Mouse (Mus musculus) ES-E14 (cell line): Measurements from ENCODE around the gene Ephx1.

ENCODE experiments used
- CHD2 ChIP-seq: IDR thresholded peaks from 2 replicates; pipeline ENCODE4 v1.6.1; 2014; ENCODE audit warnings: mild to moderate bottlenecking, low read depth, low read length, inconsistent platforms
- HCFC1 ChIP-seq: IDR thresholded peaks from 2 replicates; pipeline ENCODE4 v1.6.1; 2012; ENCODE audit warnings: low read length, inconsistent platforms, borderline replicate concordance; ENCODE audit not compliant: insufficient read depth
- MAFK ChIP-seq: IDR thresholded peaks from 2 replicates; pipeline ENCODE4 v1.6.1; 2014; ENCODE audit warnings: mild to moderate bottlenecking, low read depth, low read length, inconsistent platforms; ENCODE audit not compliant: insufficient read depth
- ZC3H11A ChIP-seq: IDR thresholded peaks from 2 replicates; pipeline ENCODE4 v1.6.1; 2012; ENCODE audit warnings: low read depth, mild to moderate bottlenecking, inconsistent platforms, low read length, borderline replicate concordance
- ZNF384 ChIP-seq: IDR thresholded peaks from 2 replicates; pipeline ENCODE4 v1.6.1; 2012; ENCODE audit warnings: low read depth, low read length, inconsistent platforms

- no peak for TF ChIP-seq ZC3H11A
- no peak for TF ChIP-seq MAFK
- no peak for TF ChIP-seq HCFC1
- TF ChIP-seq ZNF384: no peak
- TF ChIP-seq CHD2: no peak
These were observed 74.3 kb downstream of the Ephx1 start for GRCm38 (mm10) chr1:180946448-180946847.
